ENCODE assay signal across 19 mouse cellular contexts in the genomic region with DNA sequence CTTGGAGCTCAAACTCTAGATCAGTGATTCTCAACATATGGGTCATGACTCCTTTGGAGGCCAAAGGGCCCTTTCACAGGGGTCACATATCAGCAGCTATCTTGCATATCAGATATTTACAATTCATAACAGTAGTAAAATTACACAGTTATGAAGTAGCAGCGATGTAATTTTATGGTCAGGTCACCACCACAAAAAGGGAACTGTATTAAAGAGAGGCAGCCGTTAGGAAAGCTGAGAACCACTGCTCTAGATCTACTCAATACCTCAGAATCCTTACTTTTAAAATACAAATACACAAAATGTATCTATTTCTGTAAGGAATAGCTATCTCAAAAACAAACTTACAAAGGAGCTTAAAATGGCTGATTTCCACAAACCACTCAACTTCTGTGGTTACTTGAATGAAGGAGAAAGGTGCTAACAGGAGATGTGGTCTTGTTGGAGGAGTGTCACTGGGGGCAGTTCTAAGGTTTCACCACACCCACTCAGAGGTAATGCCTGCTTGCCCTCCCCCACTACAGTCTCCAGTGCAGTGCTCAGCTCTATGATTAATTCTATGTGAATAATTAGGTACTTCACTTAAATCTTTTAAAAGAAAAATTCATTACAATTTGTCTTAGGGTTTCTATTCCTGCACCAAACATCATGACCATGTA. TPM values are rescaled to one million over a fixed set of nuclear protein-coding genes. Genes with fewer than 3 reads are reported as not detected.
A peak's percentile ranks its signal among the peaks of the same experiment; 100 is the strongest.
DNase-seq lines count a peak whose midpoint lies in the region; ATAC-seq and TF ChIP-seq lines count a peak whose summit lies in the region.
"Had no signal": no experiment of that assay in that cellular context is flagged by ENCODE, and none has a peak within 500 bp of the region (broad histone marks: within the 10 kb centered on the region; RNA-seq: fewer than 3 reads in every experiment).

No protein-coding gene starts in this region.

- no peak for TF ChIP-seq CTCF in G1E (IDR thresholded peaks at IDR 0.05; ENCODE audit: low read depth, low read length)

- peak; percentile 47 for ATAC-seq in G1E (ENCODE audit: extremely low read depth, insufficient number of reproducible peaks, low FRiP score, poor library complexity, severe bottlenecking)
- peak; percentile 68 to 78 for ATAC-seq in hematopoietic stem cell, adult 5-6 weeks (replicated peaks in 1 of 2; ENCODE audit: insufficient read depth in 1 of 2, low FRiP score in 2 of 2, low TSS enrichment in 1 of 2, low read depth in 1 of 2, poor library complexity in 2 of 2, severe bottlenecking in 2 of 2)
- ATAC-seq: forebrain, embryonic 13.5 days; lung, postnatal 0 days had no signal

- H3K9me3 ChIP-seq in G1E (replicated peaks) = no peaks in the 10 kb centered on the region
- H3K9me3 ChIP-seq: forebrain, embryonic 13.5 days; hindbrain, embryonic 12.5 days; limb, embryonic 12.5 days; liver, embryonic 15.5 days; neural tube, embryonic 12.5 days had no signal

- peaks cover 34% of the 10 kb centered on the region for H3K36me3 ChIP-seq in G1E (replicated peaks)
- H3K36me3 ChIP-seq: hindbrain, embryonic 12.5 days; limb, embryonic 12.5 days; liver, embryonic 15.5 days; neural tube, embryonic 12.5 days had no signal

- peaks cover 77% of the 10 kb centered on the region for H3K4me1 ChIP-seq in G1E (ENCODE audit: insufficient read depth, low read depth, low read length)
- H3K4me1 ChIP-seq: neural tube, embryonic 12.5 days had no signal

- H3K4me3 ChIP-seq in G1E (ENCODE audit: low read depth, low read length) = peak overlapping the region; percentile 57; the same call in 1 of the 2 replicates
- H3K4me3 ChIP-seq: forebrain, embryonic 13.5 days; hindbrain, embryonic 12.5 days; limb, embryonic 12.5 days; liver, embryonic 15.5 days; neural tube, embryonic 12.5 days had no signal

- DNase-seq in 416B (ENCODE audit: low read depth) = peak; percentile 70
- DNase-seq in G1E (ENCODE audit: low spot score) = peak; percentile 11
- peak; percentile 41 for DNase-seq in naive thymus-derived CD4-positive, alpha-beta T cell, adult 2 months (ENCODE audit: low read depth)
- DNase-seq in frontal cortex, postnatal 25 days (ENCODE audit: low spot score in 2 of 2) = no peak
- DNase-seq in frontal cortex, postnatal 14 days (ENCODE audit: low spot score in 2 of 2) = no peak
- no peak for DNase-seq in right cerebral cortex, postnatal 4 days
- DNase-seq: adrenal gland, adult 2 months; cerebellum, adult 9-10 months; gastrocnemius, postnatal 25 days; kidney, adult 9 months; kidney, postnatal 4 days; thymus, adult 18-20 months had no signal

- H3K27me3 ChIP-seq in G1E (ENCODE audit: insufficient read depth, low read length) = no peaks in the 10 kb centered on the region
- H3K27me3 ChIP-seq: forebrain, embryonic 13.5 days; hindbrain, embryonic 12.5 days; limb, embryonic 12.5 days; liver, embryonic 15.5 days; neural tube, embryonic 12.5 days had no signal

RNA-seq across cellular contexts. Expression of a gene that starts 9.0 kb away (rescaled TPM):
- 569 and 654 TPM in 2 replicates for total RNA-seq in G1E (2014; fragmentation: Nextera tagmentation)
- 682 and 756 TPM in 2 replicates for total RNA-seq in G1E (2017)
- polyA plus RNA-seq in G1E (2012) = 444 and 504 TPM in 2 replicates
- total RNA-seq in hematopoietic stem cell, adult 5-6 weeks (2017) = 606 and 717 TPM in 2 replicates

Comparison
In these comparisons a context has a peak if more than half of its experiments do, and no peak if none do; other contexts are left out.
1. DNase-seq: peak in 416B (single experiment), G1E (single experiment) and naive thymus-derived CD4-positive, alpha-beta T cell, adult 2 months (single experiment); none in frontal cortex, postnatal 25 days (0 of 2), frontal cortex, postnatal 14 days (0 of 2) and right cerebral cortex, postnatal 4 days (single experiment).